Mouse (Mus musculus) T-helper 1 cell (primary cell): ENCODE data around the gene Syt8.

Experiments used
- in situ Hi-C: fragments of 300-600 bp; cut with MboI, MseI; formaldehyde crosslinking; loops from one replicate; pipeline ENCODE4 v1.15.1; 2025; ENCODE audit warnings: high pct_unique_total_duplicates

Gene Syt8

GRCm38 (mm10) chr7:142407935-142408334, 26.7 kb upstream of the Syt8 start:
- in situ Hi-C loops, result loop anchor here (10.0 kb wide), 1 partner anchor 477 kb away; no protein-coding TSS in a partner anchor

GRCm38 (mm10) chr7:142408686-142409085, 26.0 kb upstream of the Syt8 start:
- in situ Hi-C loops, result loop anchor here (10.0 kb wide), 1 partner anchor 476 kb away; no protein-coding TSS in a partner anchor

GRCm38 (mm10) chr7:142409603-142410002, 25.0 kb upstream of the Syt8 start:
- in situ Hi-C loops, result loop anchor here (10.0 kb wide), 1 partner anchor 475 kb away; no protein-coding TSS in a partner anchor

GRCm38 (mm10) chr7:142413285-142413684, 21.4 kb upstream of the Syt8 start:
- in situ Hi-C loops, result no loop called here

- in situ Hi-C loops, result no loop called here
These were observed 19.3 kb upstream of the Syt8 start for GRCm38 (mm10) chr7:142415314-142415713.

- in situ Hi-C loops, result no loop called here
These were observed 18.4 kb upstream of the Syt8 start for GRCm38 (mm10) chr7:142416225-142416624.

- in situ Hi-C loops, result no loop called here
These were observed 16.6 kb upstream of the Syt8 start for GRCm38 (mm10) chr7:142418027-142418426.

GRCm38 (mm10) chr7:142418679-142419078, 16.0 kb upstream of the Syt8 start:
- in situ Hi-C loops, result no loop called here

GRCm38 (mm10) chr7:142419887-142420286, 14.8 kb upstream of the Syt8 start:
- in situ Hi-C loops, result no loop called here

- in situ Hi-C loops, result no loop called here
These were observed 12.8 kb upstream of the Syt8 start for GRCm38 (mm10) chr7:142421826-142422225.

GRCm38 (mm10) chr7:142425641-142426213, 8.9 kb upstream of the Syt8 start:
- in situ Hi-C loops, result no loop called here

GRCm38 (mm10) chr7:142428213-142428612, 6.4 kb upstream of the Syt8 start:
- in situ Hi-C loops, result no loop called here

GRCm38 (mm10) chr7:142430160-142430678, 4.4 kb upstream of the Syt8 start:
- in situ Hi-C loops, result loop anchor here (5.0 kb wide), 1 partner anchor 93 kb away; no protein-coding TSS in a partner anchor

GRCm38 (mm10) chr7:142431106-142431505, 3.5 kb upstream of the Syt8 start:
- in situ Hi-C loops, result loop anchor here (5.0 kb wide), 1 partner anchor 94 kb away; no protein-coding TSS in a partner anchor

GRCm38 (mm10) chr7:142433623-142434022, 1.0 kb upstream of the Syt8 start:
- in situ Hi-C loops, result loop anchor here (5.0 kb wide), 1 partner anchor 96 kb away; no protein-coding TSS in a partner anchor

GRCm38 (mm10) chr7:142435524-142435923, 874 bp downstream of the Syt8 start:
- in situ Hi-C loops, result no loop called here

GRCm38 (mm10) chr7:142437324-142437723, 2.7 kb downstream of the Syt8 start:
- in situ Hi-C loops, result no loop called here

- in situ Hi-C loops, result loop anchor here (5.0 kb wide), 1 partner anchor 57 kb away; the partner anchor contains the start of gene Tnnt3
These were observed 5.3 kb downstream of the Syt8 start for GRCm38 (mm10) chr7:142439966-142440365.

- in situ Hi-C loops, result loop anchor here (5.0 kb wide), 1 partner anchor 57 kb away; the partner anchor contains the start of gene Tnnt3
These were observed 6.0 kb downstream of the Syt8 start for GRCm38 (mm10) chr7:142440657-142441114.

GRCm38 (mm10) chr7:142441585-142441984, 6.9 kb downstream of the Syt8 start, which contains the start of gene Tnni2:
Gene Tnni2, plus strand, starts transcription at chr7:142441808.
- in situ Hi-C loops, result loop anchor here (5.0 kb wide), 1 partner anchor 56 kb away; the partner anchor contains the start of gene Tnnt3

- in situ Hi-C loops, result loop anchor here (5.0 kb wide), 1 partner anchor 55 kb away; the partner anchor contains the start of gene Tnnt3
These were observed 7.6 kb downstream of the Syt8 start for GRCm38 (mm10) chr7:142442081-142442907.
